Mouse (Mus musculus): ENCODE measurements around the gene Spata13.

Gene Spata13

GRCm38 (mm10) chr14:60763746-60764145, 129.9 kb downstream of the Spata13 start:
- in situ Hi-C loops (cut with MboI; ENCODE audit: unreplicated experiment in 2 of 2), result no loop called here

- in situ Hi-C loops (cut with MboI; ENCODE audit: unreplicated experiment in 2 of 2), result no loop called here
Measured at GRCm38 (mm10) chr14:60764526-60764925, 130.7 kb downstream of the Spata13 start.

GRCm38 (mm10) chr14:60765025-60765424, 131.2 kb downstream of the Spata13 start:
- in situ Hi-C loops (cut with MboI; ENCODE audit: unreplicated experiment in 2 of 2), result no loop called here

GRCm38 (mm10) chr14:60767884-60768283, 134.1 kb downstream of the Spata13 start, which contains the start of gene C1qtnf9:
C1qtnf9 (plus strand) TSS chr14:60768134.
- in situ Hi-C loops (cut with MboI; ENCODE audit: unreplicated experiment in 2 of 2), result no loop called here

- in situ Hi-C loops (cut with MboI; ENCODE audit: unreplicated experiment in 2 of 2), result no loop called here
Measured at GRCm38 (mm10) chr14:60769340-60769739, 135.5 kb downstream of the Spata13 start.

- in situ Hi-C loops (cut with MboI; ENCODE audit: unreplicated experiment in 2 of 2), result loop anchor here in 1 of 2 experiments (10.0 kb wide), 2 partner anchors 66 to 1166 kb away; no protein-coding TSS in a partner anchor
Measured at GRCm38 (mm10) chr14:60770594-60770993, 136.8 kb downstream of the Spata13 start.

GRCm38 (mm10) chr14:60771057-60771456, 137.3 kb downstream of the Spata13 start:
- in situ Hi-C loops (cut with MboI; ENCODE audit: unreplicated experiment in 2 of 2), result loop anchor here in 1 of 2 experiments (10.0 kb wide), 2 partner anchors 66 to 1166 kb away; no protein-coding TSS in a partner anchor

GRCm38 (mm10) chr14:60773476-60773875, 139.7 kb downstream of the Spata13 start:
- in situ Hi-C loops (cut with MboI; ENCODE audit: unreplicated experiment in 2 of 2), result loop anchor here in 1 of 2 experiments (10.0 kb wide), 2 partner anchors 69 to 1169 kb away; no protein-coding TSS in a partner anchor

- in situ Hi-C loops (cut with MboI; ENCODE audit: unreplicated experiment in 2 of 2), result loop anchor here (5.0 to 10.0 kb wide), 4 partner anchors 72 to 1172 kb away; no protein-coding TSS in a partner anchor
Measured at GRCm38 (mm10) chr14:60776521-60776920, 142.7 kb downstream of the Spata13 start.

- in situ Hi-C loops (cut with MboI; ENCODE audit: unreplicated experiment in 2 of 2), result loop anchor here (5.0 to 10.0 kb wide), 4 partner anchors 73 to 1173 kb away; no protein-coding TSS in a partner anchor
Measured at GRCm38 (mm10) chr14:60777485-60777919, 143.7 kb downstream of the Spata13 start.

- in situ Hi-C loops (cut with MboI; ENCODE audit: unreplicated experiment in 2 of 2), result loop anchor here (5.0 to 10.0 kb wide), 4 partner anchors 74 to 1174 kb away; no protein-coding TSS in a partner anchor
Measured at GRCm38 (mm10) chr14:60779198-60779597, 145.4 kb downstream of the Spata13 start.

- in situ Hi-C loops (cut with MboI; ENCODE audit: unreplicated experiment in 2 of 2), result no loop called here
Measured at GRCm38 (mm10) chr14:60782121-60782656, 148.4 kb downstream of the Spata13 start.

- in situ Hi-C loops (cut with MboI; ENCODE audit: unreplicated experiment in 2 of 2), result no loop called here
Measured at GRCm38 (mm10) chr14:60783196-60783595, 149.4 kb downstream of the Spata13 start.

GRCm38 (mm10) chr14:60784427-60785315, 150.9 kb downstream of the Spata13 start, which contains the start of gene Mipep:
Mipep (plus strand) TSS chr14:60784573.
- in situ Hi-C loops (cut with MboI; ENCODE audit: unreplicated experiment in 2 of 2), result no loop called here

GRCm38 (mm10) chr14:60790103-60790502, 156.3 kb downstream of the Spata13 start:
- in situ Hi-C loops (cut with MboI; ENCODE audit: unreplicated experiment in 2 of 2), result no loop called here

GRCm38 (mm10) chr14:60796600-60797322, 163.0 kb downstream of the Spata13 start:
- in situ Hi-C loops (cut with MboI; ENCODE audit: unreplicated experiment in 2 of 2), result loop anchor here (5.0 kb wide), 4 partner anchors 291 to 501 kb away; no protein-coding TSS in a partner anchor

GRCm38 (mm10) chr14:60797596-60797995, 163.8 kb downstream of the Spata13 start:
- in situ Hi-C loops (cut with MboI; ENCODE audit: unreplicated experiment in 2 of 2), result loop anchor here (5.0 kb wide), 4 partner anchors 290 to 500 kb away; no protein-coding TSS in a partner anchor

GRCm38 (mm10) chr14:60798721-60799120, 164.9 kb downstream of the Spata13 start:
- in situ Hi-C loops (cut with MboI; ENCODE audit: unreplicated experiment in 2 of 2), result loop anchor here (5.0 kb wide), 4 partner anchors 289 to 499 kb away; no protein-coding TSS in a partner anchor

- in situ Hi-C loops (cut with MboI; ENCODE audit: unreplicated experiment in 2 of 2), result loop anchor here (5.0 to 10.0 kb wide), 5 partner anchors 285 to 497 kb away; no protein-coding TSS in a partner anchor
Measured at GRCm38 (mm10) chr14:60799762-60800728, 166.2 kb downstream of the Spata13 start.
